Mouse (Mus musculus) ES-E14 (cell line): Measurements from ENCODE around the gene Habp2. TPM values are rescaled to one million over a fixed set of nuclear protein-coding genes. Genes with fewer than 3 reads are reported as not detected.

ENCODE experiments used
- DNase-seq: peaks from one replicate; pipeline ENCODE4 v3.0.0-alpha.2; 2013; ENCODE audit warnings: low read depth, low spot score
- H3K27ac ChIP-seq: 2 replicates; pipeline ENCODE4 v1.5.1; 2012; ENCODE audit warnings: low read depth, mild to moderate bottlenecking, low read length, moderate library complexity, mixed read lengths; ENCODE audit not compliant: poor library complexity, insufficient read depth, severe bottlenecking
- H3K36me3 ChIP-seq: 2 replicates; pipeline ENCODE4 v1.6.1; 2012; ENCODE audit warnings: mild to moderate bottlenecking, low read length, moderate library complexity, mixed read lengths; ENCODE audit not compliant: control insufficient read depth, poor library complexity, insufficient read depth, severe bottlenecking
- H3K4me1 ChIP-seq, 2 experiments: fragments of 150-350 bp in 1 of 2; sonication (generic) in 1 of 2; 2 replicates each; pipeline ENCODE4 v1.6.1; 2012; ENCODE audit warnings: low read length in 2 of 2, mild to moderate bottlenecking in 1 of 2, mixed read lengths in 1 of 2; ENCODE audit not compliant: control insufficient read depth in 2 of 2, insufficient read depth in 2 of 2, poor library complexity in 1 of 2
- H3K4me3 ChIP-seq, 2 experiments: fragments of 150-350 bp in 1 of 2; sonication (generic) in 1 of 2; 2 replicates each; pipeline ENCODE4 v1.5.1; 2012; ENCODE audit warnings: low read length in 2 of 2, low read depth in 1 of 2, mild to moderate bottlenecking in 1 of 2, mixed read lengths in 1 of 2; ENCODE audit not compliant: insufficient read depth in 1 of 2, poor library complexity in 1 of 2, severe bottlenecking in 1 of 2
- H3K9ac ChIP-seq: 2 replicates; pipeline ENCODE4 v1.6.1; 2012; ENCODE audit warnings: low read depth, mild to moderate bottlenecking, low read length, mixed read lengths; ENCODE audit not compliant: poor library complexity, insufficient read depth, severe bottlenecking
- H3K9me3 ChIP-seq: fragments of 150-350 bp; sonication (generic); 2 replicates; pipeline ENCODE4 v1.6.1; 2012; ENCODE audit warnings: low read depth, mild to moderate bottlenecking, low read length; ENCODE audit not compliant: control insufficient read depth, insufficient read depth
- CHD2 ChIP-seq: IDR thresholded peaks from 2 replicates; pipeline ENCODE4 v1.6.1; 2014; ENCODE audit warnings: mild to moderate bottlenecking, low read depth, low read length, inconsistent platforms
- HCFC1 ChIP-seq: IDR thresholded peaks from 2 replicates; pipeline ENCODE4 v1.6.1; 2012; ENCODE audit warnings: low read length, inconsistent platforms, borderline replicate concordance; ENCODE audit not compliant: insufficient read depth
- MAFK ChIP-seq: IDR thresholded peaks from 2 replicates; pipeline ENCODE4 v1.6.1; 2014; ENCODE audit warnings: mild to moderate bottlenecking, low read depth, low read length, inconsistent platforms; ENCODE audit not compliant: insufficient read depth
- ZC3H11A ChIP-seq: IDR thresholded peaks from 2 replicates; pipeline ENCODE4 v1.6.1; 2012; ENCODE audit warnings: low read depth, mild to moderate bottlenecking, inconsistent platforms, low read length, borderline replicate concordance
- ZNF384 ChIP-seq: IDR thresholded peaks from 2 replicates; pipeline ENCODE4 v1.6.1; 2012; ENCODE audit warnings: low read depth, low read length, inconsistent platforms
- in situ Hi-C, 2 experiments: fragments of 600-800 bp; cut with MboI; formaldehyde crosslinking; loops; one replicate each; pipeline ENCODE4 v1.15.1; 2025; ENCODE audit warnings: low sequenced_read_pairs in 2 of 2, inconsistent platforms in 1 of 2; ENCODE audit not compliant: unreplicated experiment in 2 of 2
- total RNA-seq: library from RNA; depleted of rRNA; stranded (reverse); fragments of 300-350 nt; gene quantifications from 2 replicates; pipeline ENCODE4 v1.2.3, GENCODE M21; 2012

Habp2 gene
- total RNA-seq, 1 experiment: 1.6 TPM

DNA sequence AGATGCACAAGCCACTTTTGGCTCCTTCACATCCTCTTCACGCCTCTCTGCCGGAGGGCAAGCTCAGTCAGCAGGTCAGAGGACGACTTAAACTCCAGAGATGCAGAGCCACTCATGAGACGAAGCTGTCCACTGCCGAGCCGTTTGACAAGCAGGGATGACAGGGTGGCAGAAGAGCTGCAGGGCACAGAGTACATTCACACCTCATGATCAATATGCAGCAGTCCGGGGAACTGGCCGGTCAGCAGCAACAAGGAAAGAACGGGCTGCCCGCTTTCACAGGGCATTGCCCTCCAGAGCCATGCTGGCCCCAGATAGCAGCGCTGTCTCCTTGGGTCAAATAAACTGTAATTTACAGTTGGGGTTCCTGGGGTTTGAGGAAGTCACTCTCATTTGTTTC is 8.6 kb upstream of the Habp2 start:
- in situ Hi-C loops: no loop called here
- no peaks in the 10 kb centered on the region for H3K36me3 ChIP-seq

DNA sequence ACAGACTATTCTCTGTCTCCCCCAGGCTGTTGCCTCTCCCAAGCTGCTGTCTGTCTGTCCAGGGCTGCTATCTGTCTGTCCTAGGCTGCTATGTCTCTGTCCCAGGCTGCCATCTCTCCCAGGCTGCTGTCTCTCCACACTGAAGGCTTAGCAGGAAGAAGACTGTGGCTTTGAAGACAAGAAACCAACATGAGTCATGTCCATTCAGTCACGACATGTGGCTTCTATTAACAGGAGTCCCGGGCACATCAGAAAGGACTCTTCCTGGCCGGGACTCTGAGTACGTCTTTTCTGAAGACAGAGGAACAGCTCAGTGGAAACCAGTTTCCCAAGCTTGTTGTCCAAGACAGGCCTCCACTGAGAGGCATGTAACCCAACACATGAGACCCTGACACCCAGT is 1.7 kb upstream of the Habp2 start:
- Histone ChIP-seq H3K9me3 (no peaks in the 10 kb centered on the region), H3K27ac (no peak overlapping the region), H3K4me1 (no peaks in the 10 kb centered on the region), H3K36me3 (no peaks in the 10 kb centered on the region), H3K9ac (no peak overlapping the region), H3K4me3 (no peak overlapping the region)
- in situ Hi-C loops: no loop called here
- TF ChIP-seq ZC3H11A (no peak), CHD2 (no peak), ZNF384 (no peak), HCFC1 (no peak), MAFK (no peak)
- DNase-seq: no peak

More for the DNA sequence above, 8.6 kb upstream of the Habp2 start:
- no peak for DNase-seq
- H3K4me3 ChIP-seq: no peak overlapping the region
- no peaks in the 10 kb centered on the region for H3K4me1 ChIP-seq
- no peak overlapping the region for H3K27ac ChIP-seq
- H3K9ac ChIP-seq: no peak overlapping the region
- no peak for TF ChIP-seq ZNF384
- TF ChIP-seq HCFC1: no peak
- no peak for TF ChIP-seq ZC3H11A
- TF ChIP-seq CHD2: no peak
- TF ChIP-seq MAFK: no peak
- H3K9me3 ChIP-seq: no peaks in the 10 kb centered on the region

DNA sequence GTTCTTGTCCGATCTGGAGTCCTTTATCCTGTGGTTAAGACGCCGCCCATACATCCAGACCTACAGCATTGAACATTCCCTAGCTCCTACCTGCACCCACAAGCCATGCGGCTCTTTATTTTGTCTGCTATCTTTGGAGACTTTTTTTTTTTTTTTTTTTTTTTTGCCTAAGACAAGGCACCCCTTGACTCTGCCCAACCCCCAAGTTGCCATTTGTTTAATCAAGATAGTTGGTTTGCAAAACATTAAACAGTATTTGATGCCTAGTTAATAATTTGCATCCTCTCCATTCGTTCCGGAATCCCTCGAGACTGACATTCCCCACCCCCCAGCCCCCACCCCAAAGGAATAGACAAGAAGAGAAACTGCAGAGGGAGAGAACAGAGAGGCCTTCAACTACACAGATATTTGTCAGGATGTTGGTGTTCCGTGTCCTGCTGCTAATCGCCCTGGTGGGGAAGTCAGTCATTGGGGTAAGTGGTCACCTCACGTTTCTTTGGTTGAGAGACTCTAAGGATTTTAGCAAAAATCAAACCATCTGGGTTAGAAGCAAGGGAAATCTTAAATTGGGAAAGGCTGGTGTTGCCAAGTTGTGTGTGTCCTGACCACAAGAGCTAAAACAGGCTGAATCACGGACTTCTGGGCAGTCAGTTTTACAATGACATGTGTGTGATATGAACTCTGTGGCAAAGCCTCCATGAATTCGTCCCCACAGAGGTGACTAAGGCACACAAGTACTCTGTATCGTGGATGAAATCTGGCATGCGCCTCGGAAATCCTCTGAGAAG is 837 bp downstream of the Habp2 start:
- DNase-seq: no peak
- no peak overlapping the region for H3K9ac ChIP-seq
- 0 out of 2 replicates have a peak, but pooled peaks have one; percentile 20 for TF ChIP-seq ZNF384
- no peak for TF ChIP-seq CHD2
- H3K27ac ChIP-seq: no peak overlapping the region
- in situ Hi-C loops: no loop called here
- H3K4me3 ChIP-seq: no peak overlapping the region
- H3K36me3 ChIP-seq: no peaks in the 10 kb centered on the region
- no peaks in the 10 kb centered on the region for H3K9me3 ChIP-seq
- H3K4me1 ChIP-seq: no peaks in the 10 kb centered on the region

DNA sequence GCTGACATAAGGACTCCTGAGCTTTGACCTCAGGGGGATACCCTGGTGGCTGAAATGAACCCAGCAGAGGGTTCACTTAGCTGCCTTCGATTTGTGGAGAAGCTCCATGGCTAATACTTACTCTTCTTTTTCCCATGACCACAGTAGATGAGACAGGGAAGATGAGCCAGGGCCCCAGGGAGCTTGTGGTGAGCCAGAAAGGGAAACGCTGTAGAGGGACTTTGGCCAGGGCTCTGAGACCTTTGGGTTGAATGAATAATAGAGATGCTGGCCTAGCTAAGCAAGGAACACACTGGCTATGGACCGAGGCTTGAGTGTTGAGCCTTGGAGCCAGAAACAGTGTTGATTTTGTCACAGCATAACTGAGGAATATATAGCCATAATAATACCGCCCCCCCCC is 1.5 kb downstream of the Habp2 start:
- DNase-seq: no peak
- H3K36me3 ChIP-seq: no peaks in the 10 kb centered on the region
- no peaks in the 10 kb centered on the region for H3K9me3 ChIP-seq
- no peak for TF ChIP-seq ZC3H11A
- no peak for TF ChIP-seq CHD2
- TF ChIP-seq MAFK: no peak
- no peak for TF ChIP-seq HCFC1
- TF ChIP-seq ZNF384: no peak
- no peak overlapping the region for H3K4me3 ChIP-seq
- H3K9ac ChIP-seq: no peak overlapping the region
- H3K27ac ChIP-seq: no peak overlapping the region
- no peaks in the 10 kb centered on the region for H3K4me1 ChIP-seq
- in situ Hi-C loops: no loop called here

DNA sequence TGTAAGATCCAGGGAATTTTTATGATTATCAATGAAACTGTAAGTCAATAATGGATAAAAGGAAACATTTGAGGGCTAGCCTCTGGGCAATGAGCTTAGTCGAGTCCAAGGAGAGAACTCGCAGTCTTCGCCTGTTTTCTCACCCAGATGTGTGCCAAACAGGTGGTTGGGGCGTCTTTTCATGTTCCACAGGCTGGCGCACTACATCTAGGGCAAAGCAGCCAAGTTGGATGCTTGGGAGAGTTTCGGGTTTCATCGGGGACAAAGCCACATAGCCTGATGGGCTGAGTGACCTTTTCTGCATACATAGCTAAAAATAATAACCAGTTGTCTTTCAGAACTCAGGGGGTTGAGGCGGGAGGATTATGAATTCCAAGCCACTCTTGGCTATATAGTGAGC is 2.7 kb downstream of the Habp2 start:
- in situ Hi-C loops: no loop called here
- Histone ChIP-seq H3K4me1 (no peaks in the 10 kb centered on the region), H3K9ac (no peak overlapping the region), H3K4me3 (no peak overlapping the region), H3K9me3 (no peaks in the 10 kb centered on the region), H3K36me3 (no peaks in the 10 kb centered on the region), H3K27ac (no peak overlapping the region)
- TF ChIP-seq ZC3H11A (no peak), HCFC1 (no peak), CHD2 (no peak), ZNF384 (no peak)
- DNase-seq: no peak
